Mouse (Mus musculus) limb, embryonic 11.5 days (tissue): ENCODE measurements around the gene Tenm4. TPM values are rescaled to one million over a fixed set of nuclear protein-coding genes. Genes with fewer than 3 reads are reported as not detected.

Experiments
- ATAC-seq: fragments of 200-750 bp; cut with Nextera tagmentation; 2 replicates; pipeline ENCODE4 v1.8.0; 2017; ENCODE audit warnings: low read depth; ENCODE audit not compliant: insufficient number of reproducible peaks, low FRiP score, low TSS enrichment
- DNase-seq: peaks from one replicate; pipeline ENCODE4 v3.0.0-alpha.2; 2015; ENCODE audit warnings: low spot score
- H3K27ac ChIP-seq: fragments of 300-500 bp; sonication (generic); replicated peaks from 2 replicates; pipeline ENCODE4 v1.5.1; 2014; ENCODE audit warnings: low read depth, mild to moderate bottlenecking, low read length
- H3K27me3 ChIP-seq: fragments of 300-500 bp; sonication (generic); 2 replicates; pipeline ENCODE4 v1.6.1; 2014; ENCODE audit warnings: mild to moderate bottlenecking, low read length, mixed read lengths; ENCODE audit not compliant: control insufficient read depth, insufficient read depth
- H3K36me3 ChIP-seq: fragments of 300-500 bp; sonication (generic); 2 replicates; pipeline ENCODE4 v1.6.1; 2014; ENCODE audit warnings: mild to moderate bottlenecking, low read length, moderate library complexity, mixed read lengths; ENCODE audit not compliant: control insufficient read depth, insufficient read depth
- H3K4me1 ChIP-seq: fragments of 300-500 bp; sonication (generic); 2 replicates; pipeline ENCODE4 v1.6.1; 2014; ENCODE audit warnings: low read length, mixed read lengths; ENCODE audit not compliant: control insufficient read depth, insufficient read depth
- H3K4me2 ChIP-seq: fragments of 300-500 bp; sonication (generic); 2 replicates; pipeline ENCODE4 v1.6.1; 2014; ENCODE audit warnings: low read depth, mild to moderate bottlenecking, moderate library complexity; ENCODE audit not compliant: severe bottlenecking
- H3K4me3 ChIP-seq: fragments of 300-500 bp; sonication (generic); 2 replicates; pipeline ENCODE4 v1.5.1; 2014; ENCODE audit warnings: low read depth, low read length
- H3K9ac ChIP-seq: fragments of 300-500 bp; sonication (generic); 2 replicates; pipeline ENCODE4 v1.6.1; 2014; ENCODE audit warnings: mild to moderate bottlenecking, low read length
- H3K9me3 ChIP-seq: fragments of 300-500 bp; sonication (generic); 2 replicates; pipeline ENCODE4 v1.6.1; 2016; ENCODE audit warnings: low read length; ENCODE audit not compliant: control insufficient read depth
- WGBS: fragments of 180-500 bp; shearing (Covaris S2); extraction: QIAGEN DNeasy Blood & Tissue Kit; methylation state at CpG from one replicate; pipeline ENCODE4 v1.1.7; 2014; 5-methylcytosine and 5-hydroxymethylcytosine counted together
- polyA plus RNA-seq: library from polyadenylated mRNA; unstranded; fragments of >200 nt; fragmentation: Nextera tagmentation; extraction: Ambion mirVana; gene quantifications from 2 replicates; pipeline ENCODE4 v1.2.1, GENCODE M21; 2014

Tenm4 gene
- polyA plus RNA-seq, 1 experiment from 2014 or later: 43.1 TPM

DNA sequence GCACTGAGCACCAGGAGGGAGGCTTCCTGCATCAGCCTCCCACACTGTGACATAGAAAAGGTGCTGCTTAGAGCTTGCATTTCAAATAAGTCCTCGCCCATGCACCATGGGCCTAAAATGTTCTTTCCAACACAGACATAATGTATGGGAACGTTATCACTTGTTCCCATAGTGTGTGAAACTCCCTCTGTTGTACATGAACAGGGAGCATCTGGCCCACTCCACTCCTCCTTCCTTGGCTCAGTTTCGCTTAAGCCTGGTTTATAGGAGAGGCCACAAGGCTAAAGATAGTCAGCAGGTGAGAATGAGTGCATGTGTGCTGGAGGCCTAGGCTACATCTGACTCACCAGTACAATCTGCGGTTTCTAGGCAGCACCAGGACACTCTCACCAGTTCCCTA lies 667.9 kb downstream of the Tenm4 start:
- H3K4me3 ChIP-seq: no peak overlapping the region
- H3K4me1 ChIP-seq: peaks cover 7% of the 10 kb centered on the region
- DNase-seq (no peak), ATAC-seq (no peak)
- H3K9ac ChIP-seq: no peak overlapping the region
- H3K36me3 ChIP-seq: no peaks in the 10 kb centered on the region
- H3K4me2 ChIP-seq: no peak overlapping the region
- WGBS: 95% methylated on average over 4 of the region's 4 CpGs
- H3K27me3 ChIP-seq: no peaks in the 10 kb centered on the region
- no peak overlapping the region for H3K27ac ChIP-seq
- H3K9me3 ChIP-seq: no peaks in the 10 kb centered on the region

DNA sequence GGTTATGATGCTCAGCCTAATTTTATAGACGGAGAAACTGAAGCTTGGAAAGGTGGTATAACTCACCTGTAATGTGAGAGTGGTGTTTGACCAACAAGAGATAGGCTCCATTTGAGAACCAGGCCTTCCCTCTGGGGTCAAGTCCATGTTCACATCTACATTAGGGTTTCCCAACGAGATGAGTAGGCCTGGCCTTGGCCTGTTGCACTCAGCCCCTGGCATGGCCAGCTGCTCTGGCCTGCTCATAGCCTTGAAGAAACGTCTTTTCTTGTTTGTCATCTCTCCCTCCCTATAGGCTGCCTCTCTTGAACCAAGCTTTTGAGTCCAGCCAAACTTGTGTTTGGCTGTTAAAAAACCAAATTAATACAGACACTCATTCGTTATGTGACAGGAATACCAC lies 668.5 kb downstream of the Tenm4 start:
- Histone ChIP-seq H3K36me3 (no peaks in the 10 kb centered on the region), H3K9ac (no peak overlapping the region), H3K9me3 (no peaks in the 10 kb centered on the region), H3K4me2 (no peak overlapping the region), H3K4me3 (no peak overlapping the region), H3K27ac (no peak overlapping the region), H3K4me1 (peaks cover 7% of the 10 kb centered on the region), H3K27me3 (no peaks in the 10 kb centered on the region)
- DNase-seq (no peak), ATAC-seq (no peak)
- 88% methylated on average over 4 of the region's 4 CpGs for whole genome bisulfite sequencing

DNA sequence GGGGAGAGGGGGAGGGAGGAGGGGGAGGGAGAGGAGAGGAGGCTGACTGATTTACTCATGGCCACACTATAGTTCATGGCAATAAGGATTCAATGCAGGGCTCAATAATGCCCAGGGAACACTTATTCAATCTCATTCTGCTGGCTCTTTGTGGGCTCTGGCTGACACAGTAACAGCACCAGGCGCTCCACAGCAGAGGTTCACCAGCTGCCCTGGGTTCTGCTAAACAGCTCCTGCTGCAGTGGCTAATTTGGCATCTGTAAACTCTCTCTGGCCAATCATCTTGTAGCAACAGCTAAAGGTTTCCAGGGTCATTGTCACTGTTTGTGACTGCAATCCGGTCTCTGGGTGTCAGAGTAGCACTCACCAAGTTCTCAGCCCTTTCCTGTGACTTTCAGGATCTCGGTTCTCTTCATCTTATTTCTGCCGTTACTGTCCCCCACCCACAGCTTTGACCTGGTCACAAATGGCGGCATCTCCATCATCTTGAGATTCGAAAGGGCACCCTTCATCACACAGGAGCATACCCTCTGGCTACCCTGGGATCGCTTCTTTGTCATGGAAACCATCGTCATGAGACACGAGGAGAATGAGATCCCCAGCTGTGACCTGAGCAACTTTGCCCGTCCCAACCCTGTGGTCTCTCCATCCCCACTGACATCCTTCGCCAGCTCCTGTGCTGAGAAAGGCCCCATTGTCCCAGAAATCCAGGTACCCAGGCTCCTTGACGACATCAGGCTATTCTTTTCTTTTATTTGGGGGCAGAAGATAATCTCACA lies 671.6 kb downstream of the Tenm4 start:
- no peak for ATAC-seq
- H3K36me3 ChIP-seq: no peaks in the 10 kb centered on the region
- H3K27me3 ChIP-seq: no peaks in the 10 kb centered on the region
- H3K4me1 ChIP-seq: peaks cover 4% of the 10 kb centered on the region; the same call in 1 of the 2 replicates
- no peak for DNase-seq
- no peak overlapping the region for H3K4me3 ChIP-seq
- no peak overlapping the region for H3K9ac ChIP-seq
- H3K9me3 ChIP-seq: no peaks in the 10 kb centered on the region
- WGBS: 56% methylated on average over 12 of the region's 12 CpGs
- H3K27ac ChIP-seq: no peak overlapping the region
- no peak overlapping the region for H3K4me2 ChIP-seq

GRCm38 (mm10) chr7:96844104-96844894 lies 673.3 kb downstream of the Tenm4 start:
- H3K4me2 ChIP-seq: no peak overlapping the region
- 75% methylated on average over 8 of the region's 8 CpGs for WGBS
- no peaks in the 10 kb centered on the region for H3K27me3 ChIP-seq
- DNase-seq (no peak), ATAC-seq (no peak)
- H3K27ac ChIP-seq: no peak overlapping the region
- no peaks in the 10 kb centered on the region for H3K9me3 ChIP-seq
- peaks cover 7% of the 10 kb centered on the region; the same call in 1 of the 2 replicates for H3K36me3 ChIP-seq
- H3K9ac ChIP-seq: no peak overlapping the region
- H3K4me1 ChIP-seq: peaks cover 4% of the 10 kb centered on the region; the same call in 1 of the 2 replicates
- H3K4me3 ChIP-seq: no peak overlapping the region

GRCm38 (mm10) chr7:96852781-96853180 lies 681.7 kb downstream of the Tenm4 start:
- ATAC-seq (no peak), DNase-seq (no peak)
- Histone ChIP-seq H3K36me3 (peaks cover 7% of the 10 kb centered on the region; the same call in 1 of the 2 replicates), H3K4me3 (no peak overlapping the region), H3K4me1 (no peaks in the 10 kb centered on the region), H3K9me3 (no peaks in the 10 kb centered on the region), H3K9ac (no peak overlapping the region), H3K27me3 (no peaks in the 10 kb centered on the region), H3K27ac (no peak overlapping the region), H3K4me2 (no peak overlapping the region)
- WGBS: 87% methylated on average over 2 of the region's 2 CpGs

DNA sequence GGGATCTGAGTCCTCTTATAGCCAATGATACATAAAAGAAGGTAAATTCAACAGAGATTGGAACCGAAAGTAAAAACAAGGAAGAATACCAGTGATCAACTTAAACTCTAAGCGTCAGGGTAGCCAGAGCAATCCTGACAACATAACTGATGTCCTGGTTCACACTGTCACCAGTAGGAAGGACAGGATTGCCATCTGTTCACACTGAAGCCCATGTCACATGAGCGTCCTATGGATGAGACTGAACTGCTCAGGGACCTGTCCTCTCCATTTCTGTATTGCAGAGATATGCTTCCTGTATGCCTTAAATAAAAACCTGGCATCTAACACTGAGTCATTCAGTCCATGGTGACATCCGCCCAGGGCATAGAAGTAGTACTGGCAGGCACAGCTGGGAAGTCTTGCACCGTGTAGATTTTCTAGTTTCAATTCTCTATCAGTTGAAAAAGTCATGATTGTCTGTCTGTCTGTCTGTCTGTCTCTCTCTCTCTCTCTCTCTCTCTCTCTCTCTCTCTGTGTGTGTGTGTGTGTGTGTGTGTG lies 684.9 kb downstream of the Tenm4 start:
- no peak for DNase-seq
- Histone ChIP-seq H3K9me3 (no peaks in the 10 kb centered on the region), H3K4me3 (no peak overlapping the region), H3K36me3 (no peaks in the 10 kb centered on the region), H3K4me2 (no peak overlapping the region), H3K27me3 (no peaks in the 10 kb centered on the region), H3K9ac (no peak overlapping the region), H3K4me1 (no peaks in the 10 kb centered on the region), H3K27ac (no peak overlapping the region)
- ATAC-seq: no peak
- WGBS: 88% methylated on average over 5 of the region's 5 CpGs

- no peak for DNase-seq
- H3K4me3 ChIP-seq: no peak overlapping the region
- no peak overlapping the region for H3K27ac ChIP-seq
- no peaks in the 10 kb centered on the region for H3K36me3 ChIP-seq
- no peak overlapping the region for H3K4me2 ChIP-seq
- no peaks in the 10 kb centered on the region for H3K4me1 ChIP-seq
- ATAC-seq: no peak
- WGBS: 67% methylated on average over 4 of the region's 4 CpGs
- no peaks in the 10 kb centered on the region for H3K27me3 ChIP-seq
- no peak overlapping the region for H3K9ac ChIP-seq
- no peaks in the 10 kb centered on the region for H3K9me3 ChIP-seq
Observed at GRCm38 (mm10) chr7:96856518-96856917, 685.5 kb downstream of the Tenm4 start.

GRCm38 (mm10) chr7:96859077-96859476 lies 688.0 kb downstream of the Tenm4 start:
- Histone ChIP-seq H3K4me2 (no peak overlapping the region), H3K4me1 (no peaks in the 10 kb centered on the region), H3K4me3 (no peak overlapping the region), H3K9me3 (no peaks in the 10 kb centered on the region), H3K27me3 (no peaks in the 10 kb centered on the region), H3K36me3 (peaks cover 2% of the 10 kb centered on the region; the same call in 1 of the 2 replicates), H3K9ac (no peak overlapping the region), H3K27ac (no peak overlapping the region)
- 87% methylated on average over 2 of the region's 2 CpGs for whole genome bisulfite sequencing
- ATAC-seq: no peak
- DNase-seq: no peak
